Mouse (Mus musculus): ENCODE data around the gene Nhlrc3. TPM values are rescaled to one million over a fixed set of nuclear protein-coding genes. Genes with fewer than 3 reads are reported as not detected.

Gene Nhlrc3
- 3.2 and 3.5 TPM in 2 replicates for polyA plus RNA-seq (2012; rRNA removed)

GRCm38 (mm10) chr3:53463046-53463764 lies at the start of gene Nhlrc3, which contains the start of gene Proser1:
Gene Nhlrc3, minus strand, starts transcription at chr3:53463332.
Gene Proser1, plus strand, starts transcription at chr3:53463666.

GRCm38 (mm10) chr3:53488353-53488752 lies 25.2 kb upstream of the Nhlrc3 start, which contains the start of gene Stoml3:
Gene Stoml3, plus strand, starts transcription at chr3:53488653.

Other genes with a start within 250 kb of the Nhlrc3 start
- 2.1 and 3.8 TPM in 2 replicates for gene Proser1, start 334 bp upstream of the Nhlrc3 start, polyA plus RNA-seq (2012; rRNA removed)
- not detected in 2 replicates for gene Stoml3, start 25.3 kb upstream of the Nhlrc3 start, polyA plus RNA-seq (2012; rRNA removed)
- gene Frem2, start 194.0 kb upstream of the Nhlrc3 start, polyA plus RNA-seq (2012; rRNA removed): 0.71 and 0.83 TPM in 2 replicates

Data from liver, embryonic 14 days (tissue).